Mouse (Mus musculus) intestine, embryonic 16.5 days (tissue): ENCODE data around the gene G0s2. TPM values are rescaled to one million over a fixed set of nuclear protein-coding genes. Genes with fewer than 3 reads are reported as not detected.
A peak's percentile ranks its signal among the peaks of the same experiment; 100 is the strongest.

Experiments used
- ATAC-seq: fragments of 200-750 bp; cut with Nextera tagmentation; 2 replicates; pipeline ENCODE4 v1.8.0; 2017; ENCODE audit warnings: moderate TSS enrichment, moderate library complexity
- H3K27ac ChIP-seq: fragments of 300-500 bp; sonication (generic); 2 replicates; pipeline ENCODE4 v1.5.1; 2014; ENCODE audit warnings: mild to moderate bottlenecking, low read length
- H3K27me3 ChIP-seq: fragments of 300-500 bp; sonication (generic); replicated peaks from 2 replicates; pipeline ENCODE4 v1.6.1; 2014; ENCODE audit warnings: low read length, control low read depth, mixed read lengths; ENCODE audit not compliant: control insufficient read depth, insufficient read depth
- H3K36me3 ChIP-seq: fragments of 300-500 bp; sonication (generic); 2 replicates; pipeline ENCODE4 v1.6.1; 2014; ENCODE audit warnings: low read length, control low read depth; ENCODE audit not compliant: control insufficient read depth, insufficient read depth
- H3K4me1 ChIP-seq: fragments of 300-500 bp; sonication (generic); 2 replicates; pipeline ENCODE4 v1.6.1; 2014; ENCODE audit warnings: low read length, control low read depth, mixed read lengths; ENCODE audit not compliant: control insufficient read depth, insufficient read depth
- H3K4me2 ChIP-seq: fragments of 300-500 bp; sonication (generic); 2 replicates; pipeline ENCODE4 v1.6.1; 2014; ENCODE audit warnings: low read depth, low read length, control low read depth
- H3K4me3 ChIP-seq: fragments of 300-500 bp; sonication (generic); 2 replicates; pipeline ENCODE4 v1.5.1; 2014; ENCODE audit warnings: mild to moderate bottlenecking, low read length
- H3K9ac ChIP-seq: fragments of 300-500 bp; sonication (generic); 2 replicates; pipeline ENCODE4 v1.6.1; 2014; ENCODE audit warnings: low read depth, low read length
- H3K9me3 ChIP-seq: fragments of 300-500 bp; sonication (generic); 2 replicates; pipeline ENCODE4 v1.6.1; 2016; ENCODE audit warnings: low read length, control low read depth; ENCODE audit not compliant: control insufficient read depth
- WGBS: fragments of 180-500 bp; shearing (Covaris S2); extraction: QIAGEN DNeasy Blood & Tissue Kit; methylation state at CpG from one replicate; pipeline ENCODE4 v1.1.7; 2014; 5-methylcytosine and 5-hydroxymethylcytosine counted together
- polyA plus RNA-seq: library from polyadenylated mRNA; unstranded; fragments of >200 nt; fragmentation: Nextera tagmentation; extraction: Ambion mirVana; gene quantifications from 2 replicates; pipeline ENCODE4 v1.2.1, GENCODE M21; 2015

Gene G0s2
- polyA plus RNA-seq, 1 experiment from 2014 or later: 25.1 TPM

- no peaks in the 10 kb centered on the region for H3K9me3 ChIP-seq
- H3K4me2 ChIP-seq: no peak overlapping the region
- WGBS: 85% methylated on average over 2 of the region's 2 CpGs
- no peak overlapping the region for H3K27ac ChIP-seq
- no peaks in the 10 kb centered on the region for H3K36me3 ChIP-seq
- H3K4me1 ChIP-seq: peaks cover 10% of the 10 kb centered on the region; the same call in 1 of the 2 replicates
- no peak overlapping the region for H3K9ac ChIP-seq
- H3K27me3 ChIP-seq: no peaks in the 10 kb centered on the region
- ATAC-seq: no peak
- H3K4me3 ChIP-seq: no peak overlapping the region
Measured at GRCm38 (mm10) chr1:193306832-193307231, 33.8 kb upstream of the G0s2 start.

GRCm38 (mm10) chr1:193305386-193305785, 32.4 kb upstream of the G0s2 start:
- Histone ChIP-seq H3K9me3 (no peaks in the 10 kb centered on the region), H3K9ac (no peak overlapping the region), H3K36me3 (no peaks in the 10 kb centered on the region), H3K27me3 (no peaks in the 10 kb centered on the region), H3K27ac (no peak overlapping the region), H3K4me3 (no peak overlapping the region), H3K4me2 (no peak overlapping the region), H3K4me1 (peaks cover 15% of the 10 kb centered on the region; the same call in 1 of the 2 replicates)
- ATAC-seq: no peak
- WGBS: 53% methylated on average over 7 of the region's 7 CpGs

GRCm38 (mm10) chr1:193303096-193303495, 30.1 kb upstream of the G0s2 start:
- no peak overlapping the region for H3K4me2 ChIP-seq
- no peak for ATAC-seq
- no peaks in the 10 kb centered on the region for H3K27me3 ChIP-seq
- no peak overlapping the region for H3K4me3 ChIP-seq
- H3K9ac ChIP-seq: no peak overlapping the region
- 73% methylated on average over 2 of the region's 2 CpGs for WGBS
- H3K27ac ChIP-seq: no peak overlapping the region
- H3K9me3 ChIP-seq: no peaks in the 10 kb centered on the region
- H3K4me1 ChIP-seq: peaks cover 15% of the 10 kb centered on the region; the same call in 1 of the 2 replicates
- no peaks in the 10 kb centered on the region for H3K36me3 ChIP-seq

- 42% methylated on average over 8 of the region's 8 CpGs for WGBS
- H3K4me3 ChIP-seq: peak overlapping the region; percentile 21
- peak; percentile 83 for ATAC-seq
- H3K27ac ChIP-seq: peak overlapping the region; percentile 43; the same call in 1 of the 2 replicates
- no peaks in the 10 kb centered on the region for H3K9me3 ChIP-seq
- peaks cover 15% of the 10 kb centered on the region; the same call in 1 of the 2 replicates for H3K4me1 ChIP-seq
- 0 out of 2 replicates have a peak overlapping the region, but pooled peaks have one; percentile 22 for H3K9ac ChIP-seq
- H3K36me3 ChIP-seq: no peaks in the 10 kb centered on the region
- peak overlapping the region; percentile 24; the same call in 1 of the 2 replicates for H3K4me2 ChIP-seq
- no peaks in the 10 kb centered on the region for H3K27me3 ChIP-seq
Measured at GRCm38 (mm10) chr1:193302093-193302405, 29.0 kb upstream of the G0s2 start.

GRCm38 (mm10) chr1:193301216-193302092, 28.4 kb upstream of the G0s2 start:
- Histone ChIP-seq H3K4me3 (peak overlapping the region; percentile 21), H3K27ac (no peak overlapping the region), H3K4me1 (peaks cover 15% of the 10 kb centered on the region; the same call in 1 of the 2 replicates), H3K4me2 (peak overlapping the region; percentile 24; the same call in 1 of the 2 replicates), H3K27me3 (no peaks in the 10 kb centered on the region), H3K9ac (0 out of 2 replicates have a peak overlapping the region, but pooled peaks have one; percentile 22), H3K36me3 (no peaks in the 10 kb centered on the region), H3K9me3 (no peaks in the 10 kb centered on the region)
- ATAC-seq: peak; percentile 90
- 48% methylated on average over 6 of the region's 6 CpGs for WGBS

- peaks cover 15% of the 10 kb centered on the region; the same call in 1 of the 2 replicates for H3K4me1 ChIP-seq
- ATAC-seq: no peak
- 52% methylated on average over 1 of the region's 1 CpGs for WGBS
- no peak overlapping the region for H3K4me2 ChIP-seq
- no peak overlapping the region for H3K9ac ChIP-seq
- H3K27me3 ChIP-seq: no peaks in the 10 kb centered on the region
- H3K9me3 ChIP-seq: no peaks in the 10 kb centered on the region
- H3K27ac ChIP-seq: no peak overlapping the region
- H3K4me3 ChIP-seq: no peak overlapping the region
- H3K36me3 ChIP-seq: no peaks in the 10 kb centered on the region
Measured at GRCm38 (mm10) chr1:193299995-193300394, 27.0 kb upstream of the G0s2 start.

GRCm38 (mm10) chr1:193298141-193298765, 25.2 kb upstream of the G0s2 start:
- H3K4me2 ChIP-seq: no peak overlapping the region
- WGBS: 81% methylated on average over 3 of the region's 3 CpGs
- ATAC-seq: no peak

GRCm38 (mm10) chr1:193295920-193296319, 22.9 kb upstream of the G0s2 start:
- ATAC-seq: peak; percentile 86
- Histone ChIP-seq H3K27me3 (no peaks in the 10 kb centered on the region), H3K27ac (no peak overlapping the region), H3K36me3 (no peaks in the 10 kb centered on the region), H3K4me2 (no peak overlapping the region), H3K9ac (no peak overlapping the region), H3K4me3 (no peak overlapping the region), H3K9me3 (no peaks in the 10 kb centered on the region), H3K4me1 (no peaks in the 10 kb centered on the region)
- 74% methylated on average over 5 of the region's 5 CpGs for WGBS

More at GRCm38 (mm10) chr1:193298141-193298765, 25.2 kb upstream of the G0s2 start:
- Histone ChIP-seq H3K4me3 (no peak overlapping the region), H3K9ac (no peak overlapping the region), H3K36me3 (no peaks in the 10 kb centered on the region), H3K27ac (no peak overlapping the region), H3K4me1 (peaks cover 15% of the 10 kb centered on the region; the same call in 1 of the 2 replicates), H3K9me3 (no peaks in the 10 kb centered on the region), H3K27me3 (no peaks in the 10 kb centered on the region)

GRCm38 (mm10) chr1:193293926-193294325, 20.9 kb upstream of the G0s2 start:
- no peaks in the 10 kb centered on the region for H3K27me3 ChIP-seq
- ATAC-seq: no peak
- no peaks in the 10 kb centered on the region for H3K4me1 ChIP-seq

More at GRCm38 (mm10) chr1:193293926-193294325, 20.9 kb upstream of the G0s2 start:
- 77% methylated on average over 3 of the region's 3 CpGs for WGBS
- H3K27ac ChIP-seq: no peak overlapping the region
- no peaks in the 10 kb centered on the region for H3K9me3 ChIP-seq
- H3K9ac ChIP-seq: no peak overlapping the region
- no peak overlapping the region for H3K4me2 ChIP-seq
- no peaks in the 10 kb centered on the region for H3K36me3 ChIP-seq
- H3K4me3 ChIP-seq: no peak overlapping the region
